Mouse (Mus musculus): ENCODE results near the gene Oser1.

GRCm38 (mm10) chr2:163437800-163438199 is 13.3 kb upstream of the Oser1 start:
- TF ChIP-seq CTCF (IDR thresholded peaks at IDR 0.05; ENCODE audit: low read depth) = no peak
- TF ChIP-seq EP300 (optimal IDR thresholded peaks at IDR 0.05) = no peak

Data from stomach, postnatal 0 days (tissue).